Mouse (Mus musculus): ENCODE data around the gene Ubqln4. TPM values are rescaled to one million over a fixed set of nuclear protein-coding genes. Genes with fewer than 3 reads are reported as not detected.
A peak's percentile ranks its signal among the peaks of the same experiment; 100 is the strongest.

Gene Ubqln4
- polyA plus RNA-seq, 1 experiment from 2014 or later, result 80.1 TPM

- DNase-seq (ENCODE audit: low spot score), result no peak
- H3K9me3 ChIP-seq (ENCODE audit: control insufficient read depth, low read length), result no peaks in the 10 kb centered on the region
- ATAC-seq (ENCODE audit: insufficient number of reproducible peaks, low FRiP score, low TSS enrichment, low read depth), result no peak
- H3K4me3 ChIP-seq (ENCODE audit: low read depth, low read length), result peak overlapping the region; percentile 95
- H3K36me3 ChIP-seq (ENCODE audit: control insufficient read depth, insufficient read depth, low read length), result no peaks in the 10 kb centered on the region
- H3K9ac ChIP-seq (ENCODE audit: low read length), result peak overlapping the region; percentile 98
- peak overlapping the region; percentile 99; the same call in 1 of the 2 replicates for H3K27ac ChIP-seq (replicated peaks; ENCODE audit: low read depth, low read length)
- WGBS, result 46% methylated on average over 7 of the region's 7 CpGs
- H3K27me3 ChIP-seq (ENCODE audit: control insufficient read depth, insufficient read depth, low read length), result no peaks in the 10 kb centered on the region
- H3K4me2 ChIP-seq (ENCODE audit: low read depth, severe bottlenecking), result peak overlapping the region; percentile 93
- peaks cover 29% of the 10 kb centered on the region for H3K4me1 ChIP-seq (ENCODE audit: control insufficient read depth, insufficient read depth, low read length)
These were observed 24.2 kb upstream of the Ubqln4 start for GRCm38 (mm10) chr3:88529204-88530000.

GRCm38 (mm10) chr3:88530082-88530864, 23.3 kb upstream of the Ubqln4 start:
- peak overlapping the region; percentile 98 for H3K9ac ChIP-seq (ENCODE audit: low read length)
- peaks cover 35% of the 10 kb centered on the region for H3K4me1 ChIP-seq (ENCODE audit: control insufficient read depth, insufficient read depth, low read length)
- H3K36me3 ChIP-seq (ENCODE audit: control insufficient read depth, insufficient read depth, low read length), result no peaks in the 10 kb centered on the region
- peak overlapping the region; percentile 95 for H3K4me3 ChIP-seq (ENCODE audit: low read depth, low read length)
- DNase-seq (ENCODE audit: low spot score) (peak; percentile 65), ATAC-seq (ENCODE audit: insufficient number of reproducible peaks, low FRiP score, low TSS enrichment, low read depth) (no peak)
- WGBS, result 7% methylated on average over 11 of the region's 11 CpGs
- H3K27me3 ChIP-seq (ENCODE audit: control insufficient read depth, insufficient read depth, low read length), result no peaks in the 10 kb centered on the region
- H3K27ac ChIP-seq (replicated peaks; ENCODE audit: low read depth, low read length), result peak overlapping the region; percentile 99
- H3K4me2 ChIP-seq (ENCODE audit: low read depth, severe bottlenecking), result peak overlapping the region; percentile 93
- H3K9me3 ChIP-seq (ENCODE audit: control insufficient read depth, low read length), result no peaks in the 10 kb centered on the region

GRCm38 (mm10) chr3:88531348-88532298, 21.9 kb upstream of the Ubqln4 start:
- H3K4me2 ChIP-seq (ENCODE audit: low read depth, severe bottlenecking), result peak overlapping the region; percentile 93
- peak; percentile 82 for ATAC-seq (ENCODE audit: insufficient number of reproducible peaks, low FRiP score, low TSS enrichment, low read depth)
- H3K36me3 ChIP-seq (ENCODE audit: control insufficient read depth, insufficient read depth, low read length), result peaks cover 3% of the 10 kb centered on the region
- H3K27me3 ChIP-seq (ENCODE audit: control insufficient read depth, insufficient read depth, low read length), result no peaks in the 10 kb centered on the region
- H3K27ac ChIP-seq (replicated peaks; ENCODE audit: low read depth, low read length), result peak overlapping the region; percentile 99
- peak overlapping the region; percentile 95 for H3K4me3 ChIP-seq (ENCODE audit: low read depth, low read length)
- peak; percentile 95 for DNase-seq (ENCODE audit: low spot score)
- peak overlapping the region; percentile 98 for H3K9ac ChIP-seq (ENCODE audit: low read length)
- H3K4me1 ChIP-seq (ENCODE audit: control insufficient read depth, insufficient read depth, low read length), result peaks cover 45% of the 10 kb centered on the region
- H3K9me3 ChIP-seq (ENCODE audit: control insufficient read depth, low read length), result no peaks in the 10 kb centered on the region
- 1% methylated on average over 58 of the region's 63 CpGs for whole genome bisulfite sequencing

GRCm38 (mm10) chr3:88532299-88532674, 21.3 kb upstream of the Ubqln4 start, which contains the start of gene Mex3a:
Gene Mex3a (plus strand): TSS chr3:88532395.
- peak within 1 kb of the TSS; percentile 98 for H3K9ac ChIP-seq (ENCODE audit: low read length)
- peak within 1 kb of the TSS; percentile 95 for H3K4me3 ChIP-seq (ENCODE audit: low read depth, low read length)
- peak within 1 kb of the TSS; percentile 93 for H3K4me2 ChIP-seq (ENCODE audit: low read depth, severe bottlenecking)
- no peaks in the 10 kb centered on the region for H3K9me3 ChIP-seq (ENCODE audit: control insufficient read depth, low read length)
- WGBS, result 0% methylated on average over 11 of the region's 31 CpGs
- ATAC-seq (ENCODE audit: insufficient number of reproducible peaks, low FRiP score, low TSS enrichment, low read depth), result no peak
- no peaks in the 10 kb centered on the region for H3K27me3 ChIP-seq (ENCODE audit: control insufficient read depth, insufficient read depth, low read length)
- H3K36me3 ChIP-seq (ENCODE audit: control insufficient read depth, insufficient read depth, low read length), result peaks cover 9% of the 10 kb centered on the region
- peak within 1 kb of the TSS; percentile 99 for H3K27ac ChIP-seq (replicated peaks; ENCODE audit: low read depth, low read length)
- H3K4me1 ChIP-seq (ENCODE audit: control insufficient read depth, insufficient read depth, low read length), result peaks cover 51% of the 10 kb centered on the region
- peak; percentile 70 for DNase-seq (ENCODE audit: low spot score)

GRCm38 (mm10) chr3:88532689-88533511, 20.7 kb upstream of the Ubqln4 start:
- peak overlapping the region; percentile 99 for H3K27ac ChIP-seq (replicated peaks; ENCODE audit: low read depth, low read length)
- ATAC-seq (ENCODE audit: insufficient number of reproducible peaks, low FRiP score, low TSS enrichment, low read depth) (peak; percentile 16; the same call in 1 of the 2 replicates), DNase-seq (ENCODE audit: low spot score) (peak; percentile 80)
- H3K4me2 ChIP-seq (ENCODE audit: low read depth, severe bottlenecking), result peak overlapping the region; percentile 93
- peak overlapping the region; percentile 98 for H3K9ac ChIP-seq (ENCODE audit: low read length)
- peaks cover 48% of the 10 kb centered on the region for H3K4me1 ChIP-seq (ENCODE audit: control insufficient read depth, insufficient read depth, low read length)
- peak overlapping the region; percentile 95 for H3K4me3 ChIP-seq (ENCODE audit: low read depth, low read length)
- WGBS, result under 1% methylated on average over 37 of the region's 40 CpGs
- H3K27me3 ChIP-seq (ENCODE audit: control insufficient read depth, insufficient read depth, low read length), result no peaks in the 10 kb centered on the region
- no peaks in the 10 kb centered on the region for H3K9me3 ChIP-seq (ENCODE audit: control insufficient read depth, low read length)
- H3K36me3 ChIP-seq (ENCODE audit: control insufficient read depth, insufficient read depth, low read length), result peaks cover 9% of the 10 kb centered on the region

GRCm38 (mm10) chr3:88533706-88534105, 19.9 kb upstream of the Ubqln4 start:
- 3% methylated on average over 4 of the region's 5 CpGs for WGBS
- H3K36me3 ChIP-seq (ENCODE audit: control insufficient read depth, insufficient read depth, low read length), result peaks cover 13% of the 10 kb centered on the region
- H3K4me2 ChIP-seq (ENCODE audit: low read depth, severe bottlenecking), result peak overlapping the region; percentile 93
- H3K4me3 ChIP-seq (ENCODE audit: low read depth, low read length), result peak overlapping the region; percentile 95
- DNase-seq (ENCODE audit: low spot score), result no peak
- ATAC-seq (ENCODE audit: insufficient number of reproducible peaks, low FRiP score, low TSS enrichment, low read depth), result no peak
- no peaks in the 10 kb centered on the region for H3K27me3 ChIP-seq (ENCODE audit: control insufficient read depth, insufficient read depth, low read length)
- peak overlapping the region; percentile 99; the same call in 1 of the 2 replicates for H3K27ac ChIP-seq (replicated peaks; ENCODE audit: low read depth, low read length)
- peak overlapping the region; percentile 98 for H3K9ac ChIP-seq (ENCODE audit: low read length)
- H3K9me3 ChIP-seq (ENCODE audit: control insufficient read depth, low read length), result no peaks in the 10 kb centered on the region
- H3K4me1 ChIP-seq (ENCODE audit: control insufficient read depth, insufficient read depth, low read length), result peaks cover 52% of the 10 kb centered on the region

GRCm38 (mm10) chr3:88535005-88535404, 18.6 kb upstream of the Ubqln4 start:
- H3K4me2 ChIP-seq (ENCODE audit: low read depth, severe bottlenecking), result peak overlapping the region; percentile 93
- no peaks in the 10 kb centered on the region for H3K27me3 ChIP-seq (ENCODE audit: control insufficient read depth, insufficient read depth, low read length)
- 0 out of 2 replicates have a peak overlapping the region, but pooled peaks have one; percentile 16 for H3K27ac ChIP-seq (replicated peaks; ENCODE audit: low read depth, low read length)
- H3K4me3 ChIP-seq (ENCODE audit: low read depth, low read length), result peak overlapping the region; percentile 95
- peaks cover 14% of the 10 kb centered on the region for H3K36me3 ChIP-seq (ENCODE audit: control insufficient read depth, insufficient read depth, low read length)
- H3K9me3 ChIP-seq (ENCODE audit: control insufficient read depth, low read length), result no peaks in the 10 kb centered on the region
- peaks cover 47% of the 10 kb centered on the region for H3K4me1 ChIP-seq (ENCODE audit: control insufficient read depth, insufficient read depth, low read length)
- WGBS, result 29% methylated on average over 3 of the region's 3 CpGs
- DNase-seq (ENCODE audit: low spot score) (no peak), ATAC-seq (ENCODE audit: insufficient number of reproducible peaks, low FRiP score, low TSS enrichment, low read depth) (no peak)
- H3K9ac ChIP-seq (ENCODE audit: low read length), result peak overlapping the region; percentile 98

Data from limb, embryonic 11.5 days (tissue).